Mouse (Mus musculus) lung, postnatal 36 days (tissue): ENCODE measurements around the gene Tsc22d4.

Source experiments
- DNase-seq: peaks from one replicate; pipeline ENCODE4 v3.0.0; 2022; ENCODE audit warnings: mixed read lengths

Tsc22d4 gene

GRCm38 (mm10) chr5:137806158-137806557 is 60.6 kb downstream of the Tsc22d4 start:
- DNase-seq: no peak

GRCm38 (mm10) chr5:137808316-137808715 is 62.8 kb downstream of the Tsc22d4 start:
- no peak for DNase-seq

GRCm38 (mm10) chr5:137817466-137818222 is 72.1 kb downstream of the Tsc22d4 start:
- no peak for DNase-seq
